Mouse (Mus musculus) embryonic facial prominence, embryonic 11.5 days (tissue): ENCODE measurements around the gene Hnrnpr. TPM values are rescaled to one million over a fixed set of nuclear protein-coding genes. Genes with fewer than 3 reads are reported as not detected.

Source experiments
- ATAC-seq: fragments of 200-750 bp; cut with Nextera tagmentation; replicated peaks from 2 replicates; pipeline ENCODE4 v1.8.0; 2017; ENCODE audit warnings: low read depth; ENCODE audit not compliant: insufficient number of reproducible peaks, low FRiP score, low TSS enrichment
- DNase-seq: peaks from one replicate; pipeline ENCODE4 v3.0.0-alpha.2; 2015; ENCODE audit warnings: low spot score
- H3K27ac ChIP-seq: fragments of 300-500 bp; sonication (generic); replicated peaks from 2 replicates; pipeline ENCODE4 v1.5.1; 2014; ENCODE audit warnings: mild to moderate bottlenecking, low read depth, low read length, control low read depth
- H3K27me3 ChIP-seq: fragments of 300-500 bp; sonication (generic); 2 replicates; pipeline ENCODE4 v1.6.1; 2014; ENCODE audit warnings: mild to moderate bottlenecking, low read length, moderate library complexity, mixed read lengths; ENCODE audit not compliant: control insufficient read depth, insufficient read depth
- H3K36me3 ChIP-seq: fragments of 300-500 bp; sonication (generic); replicated peaks from 2 replicates; pipeline ENCODE4 v1.6.1; 2014; ENCODE audit warnings: low read depth, mild to moderate bottlenecking, low read length, moderate library complexity, mixed read lengths; ENCODE audit not compliant: control insufficient read depth, insufficient read depth
- H3K4me1 ChIP-seq: fragments of 300-500 bp; sonication (generic); 2 replicates; pipeline ENCODE4 v1.6.1; 2014; ENCODE audit warnings: low read length, mixed read lengths; ENCODE audit not compliant: control insufficient read depth, insufficient read depth
- H3K4me2 ChIP-seq: fragments of 300-500 bp; sonication (generic); 2 replicates; pipeline ENCODE4 v1.6.1; 2014; ENCODE audit warnings: low read depth, mild to moderate bottlenecking, control low read depth, low read length, moderate library complexity
- H3K4me3 ChIP-seq: fragments of 300-500 bp; sonication (generic); 2 replicates; pipeline ENCODE4 v1.5.1; 2014; ENCODE audit warnings: low read depth, low read length, control low read depth
- H3K9ac ChIP-seq: fragments of 300-500 bp; sonication (generic); replicated peaks from 2 replicates; pipeline ENCODE4 v1.6.1; 2014; ENCODE audit warnings: mild to moderate bottlenecking, control low read depth, low read length
- H3K9me3 ChIP-seq: fragments of 300-500 bp; sonication (generic); replicated peaks from 2 replicates; pipeline ENCODE4 v1.6.1; 2016; ENCODE audit warnings: mild to moderate bottlenecking, low read length, inconsistent platforms, mixed read lengths; ENCODE audit not compliant: control insufficient read depth
- WGBS: fragments of 180-500 bp; shearing (Covaris S2); extraction: QIAGEN DNeasy Blood & Tissue Kit; methylation state at CpG from one replicate; pipeline ENCODE4 v1.1.7; 2014; 5-methylcytosine and 5-hydroxymethylcytosine counted together
- polyA plus RNA-seq: library from polyadenylated mRNA; unstranded; fragments of >200 nt; fragmentation: Nextera tagmentation; extraction: Ambion mirVana; gene quantifications from 2 replicates; pipeline ENCODE4 v1.2.1, GENCODE M21; 2014

The Hnrnpr gene
- polyA plus RNA-seq = 186 and 203 TPM in 2 replicates

DNA sequence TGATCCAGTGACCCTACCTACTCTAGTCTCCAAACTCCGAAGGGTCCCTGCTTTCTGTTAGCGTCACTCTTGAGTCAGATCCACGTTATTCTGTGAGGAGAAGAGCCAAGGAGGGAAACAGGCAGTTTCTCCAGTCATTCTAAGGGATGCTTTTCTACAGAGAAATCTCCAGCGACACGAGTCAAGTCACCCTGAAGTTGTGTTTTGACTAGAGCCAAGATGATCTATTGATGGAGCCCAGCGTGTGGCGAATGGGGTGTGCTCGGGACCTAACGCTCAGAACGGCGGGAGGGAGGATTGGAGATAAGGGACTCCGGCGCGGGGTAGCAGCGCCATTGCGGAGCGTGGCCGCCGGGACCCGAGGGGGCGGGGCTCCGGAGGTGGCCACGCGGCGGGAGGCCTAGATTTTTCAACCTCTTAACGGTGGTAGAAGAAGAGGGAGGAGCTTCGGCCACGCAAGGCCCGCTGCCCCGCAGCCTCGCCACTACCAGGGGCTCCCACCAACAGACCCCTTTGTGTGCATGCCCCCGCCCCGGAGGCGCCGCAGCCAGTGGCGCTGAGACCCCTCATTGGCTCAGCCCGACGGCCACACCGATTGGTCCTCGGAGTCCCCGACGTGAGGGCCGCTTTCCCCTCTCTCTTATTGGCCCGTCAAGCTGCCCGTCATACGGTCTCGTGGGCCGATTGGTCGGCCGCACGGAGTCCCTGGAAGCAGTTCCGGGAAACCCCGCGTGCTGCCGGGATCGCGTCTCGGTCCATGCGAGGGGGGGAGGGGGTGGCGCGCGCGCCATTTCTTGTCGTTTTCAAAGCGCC, at the start of gene Hnrnpr:
TSS of gene Hnrnpr (plus strand) at position 714 of the 813 bp plus-strand sequence.
- H3K4me2 ChIP-seq = peak within 1 kb of the TSS; percentile 50
- H3K27ac ChIP-seq = peak within 1 kb of the TSS; percentile 98
- ATAC-seq (peak; percentile 99), DNase-seq (peak; percentile 99)
- no peaks in the 10 kb centered on the region for H3K9me3 ChIP-seq
- WGBS = under 1% methylated on average over 51 of the region's 65 CpGs
- H3K36me3 ChIP-seq = no peaks in the 10 kb centered on the region
- no peaks in the 10 kb centered on the region for H3K4me1 ChIP-seq
- H3K4me3 ChIP-seq = peak within 1 kb of the TSS; percentile 95
- H3K9ac ChIP-seq = peak within 1 kb of the TSS; percentile 100
- H3K27me3 ChIP-seq = no peaks in the 10 kb centered on the region

DNA sequence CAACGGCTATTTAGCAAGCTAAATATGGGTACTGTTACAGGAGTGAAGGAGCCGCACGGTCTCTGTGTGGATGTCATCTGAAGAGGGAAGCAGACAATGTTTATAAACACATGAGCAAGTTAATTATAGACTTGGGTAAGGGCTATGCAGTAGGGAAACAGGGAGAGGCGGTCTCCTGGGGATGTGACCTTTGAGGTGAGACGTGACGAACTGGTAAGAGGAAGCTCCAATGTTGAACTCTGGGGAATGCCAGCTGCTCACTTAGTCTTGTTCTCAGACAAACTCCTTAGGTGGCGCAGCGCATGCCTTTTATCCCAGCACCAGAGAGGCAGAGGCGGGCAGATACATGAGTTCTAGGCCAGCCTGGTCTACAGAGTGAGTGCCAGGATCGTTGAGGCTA, 48.8 kb upstream of the Hnrnpr start:
- H3K27me3 ChIP-seq = no peaks in the 10 kb centered on the region
- H3K4me1 ChIP-seq = no peaks in the 10 kb centered on the region
- H3K36me3 ChIP-seq = no peaks in the 10 kb centered on the region
- no peak for DNase-seq
- H3K4me3 ChIP-seq = no peak overlapping the region
- 75% methylated on average over 10 of the region's 10 CpGs for WGBS
- no peak overlapping the region for H3K4me2 ChIP-seq
- ATAC-seq = no peak
- no peak overlapping the region for H3K9ac ChIP-seq
- no peak overlapping the region for H3K27ac ChIP-seq
- no peaks in the 10 kb centered on the region for H3K9me3 ChIP-seq

DNA sequence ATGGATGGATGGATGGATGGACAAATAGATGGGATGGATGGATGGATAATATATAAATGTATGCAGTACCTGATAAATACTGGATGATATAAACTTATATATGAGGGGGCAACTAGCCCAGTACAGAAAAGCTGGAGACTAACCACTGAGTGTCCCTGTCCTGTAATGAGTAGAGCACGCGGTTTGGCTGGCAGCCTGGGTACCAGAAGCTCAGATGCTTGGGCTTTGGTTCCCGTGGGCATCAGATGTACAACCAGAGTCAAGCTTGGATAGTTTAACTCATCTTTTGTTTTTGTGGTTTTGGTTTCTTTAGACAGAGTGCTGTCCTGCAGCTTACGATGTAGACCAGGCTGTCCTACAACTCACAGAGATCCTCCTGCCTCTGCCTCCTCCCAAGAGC, 47.2 kb upstream of the Hnrnpr start:
- Histone ChIP-seq H3K9me3 (no peaks in the 10 kb centered on the region), H3K27me3 (no peaks in the 10 kb centered on the region), H3K27ac (no peak overlapping the region), H3K36me3 (no peaks in the 10 kb centered on the region), H3K4me2 (no peak overlapping the region), H3K4me1 (no peaks in the 10 kb centered on the region), H3K4me3 (no peak overlapping the region), H3K9ac (no peak overlapping the region)
- 89% methylated on average over 4 of the region's 4 CpGs for WGBS
- no peak for DNase-seq
- no peak for ATAC-seq

- ATAC-seq (no peak), DNase-seq (no peak)
- Histone ChIP-seq H3K9me3 (no peaks in the 10 kb centered on the region), H3K9ac (no peak overlapping the region), H3K36me3 (no peaks in the 10 kb centered on the region), H3K27ac (no peak overlapping the region), H3K27me3 (no peaks in the 10 kb centered on the region), H3K4me2 (no peak overlapping the region), H3K4me1 (no peaks in the 10 kb centered on the region), H3K4me3 (no peak overlapping the region)
- 83% methylated on average over 9 of the region's 9 CpGs for WGBS
These were observed 43.9 kb upstream of the Hnrnpr start for GRCm38 (mm10) chr4:136266716-136267343.

GRCm38 (mm10) chr4:136268912-136269311, 41.8 kb upstream of the Hnrnpr start:
- H3K27ac ChIP-seq = no peak overlapping the region
- no peaks in the 10 kb centered on the region for H3K4me1 ChIP-seq
- no peak overlapping the region for H3K4me3 ChIP-seq
- H3K9me3 ChIP-seq = no peaks in the 10 kb centered on the region; the same call in 1 of the 2 replicates
- DNase-seq = no peak
- 95% methylated on average over 1 of the region's 1 CpGs for WGBS
- no peaks in the 10 kb centered on the region for H3K36me3 ChIP-seq
- H3K4me2 ChIP-seq = no peak overlapping the region
- 0 out of 2 replicates have a peak, but pooled peaks have one; percentile 56 for ATAC-seq
- no peak overlapping the region for H3K9ac ChIP-seq
- no peaks in the 10 kb centered on the region for H3K27me3 ChIP-seq

- ATAC-seq (0 out of 2 replicates have a peak, but pooled peaks have one; percentile 37), DNase-seq (no peak)
- no peaks in the 10 kb centered on the region for H3K27me3 ChIP-seq
- no peaks in the 10 kb centered on the region; the same call in 1 of the 2 replicates for H3K9me3 ChIP-seq
- no peaks in the 10 kb centered on the region for H3K4me1 ChIP-seq
- no peak overlapping the region for H3K4me2 ChIP-seq
- H3K36me3 ChIP-seq = no peaks in the 10 kb centered on the region
- H3K27ac ChIP-seq = no peak overlapping the region
- no peak overlapping the region for H3K9ac ChIP-seq
- no peak overlapping the region for H3K4me3 ChIP-seq
- 85% methylated on average over 8 of the region's 8 CpGs for WGBS
These were observed 40.1 kb upstream of the Hnrnpr start for GRCm38 (mm10) chr4:136270648-136271047.

DNA sequence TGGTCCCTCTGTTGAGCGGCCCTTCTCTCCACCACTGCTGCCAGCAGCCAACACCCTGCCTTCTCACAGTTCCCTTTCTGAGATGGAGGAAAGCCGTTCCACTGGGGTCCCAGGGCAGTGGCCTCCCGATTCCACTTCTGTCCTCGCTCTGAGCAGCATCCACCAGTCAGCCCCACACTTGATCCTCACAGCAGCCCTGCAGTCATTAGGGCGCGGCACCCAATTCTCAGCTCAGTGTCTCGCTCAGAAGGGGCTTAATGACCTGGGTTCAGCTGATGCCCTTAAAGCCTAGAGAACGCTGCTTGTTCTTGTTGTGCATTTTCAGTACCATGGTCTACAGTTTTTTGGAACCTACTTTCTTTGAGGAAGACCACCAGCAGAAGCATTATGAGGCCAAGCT, 29.6 kb upstream of the Hnrnpr start:
- Histone ChIP-seq H3K4me3 (no peak overlapping the region), H3K36me3 (no peaks in the 10 kb centered on the region), H3K27me3 (no peaks in the 10 kb centered on the region), H3K4me2 (no peak overlapping the region), H3K9ac (no peak overlapping the region), H3K27ac (no peak overlapping the region), H3K9me3 (no peaks in the 10 kb centered on the region), H3K4me1 (no peaks in the 10 kb centered on the region)
- no peak for ATAC-seq
- DNase-seq = no peak
- 81% methylated on average over 8 of the region's 8 CpGs for WGBS

DNA sequence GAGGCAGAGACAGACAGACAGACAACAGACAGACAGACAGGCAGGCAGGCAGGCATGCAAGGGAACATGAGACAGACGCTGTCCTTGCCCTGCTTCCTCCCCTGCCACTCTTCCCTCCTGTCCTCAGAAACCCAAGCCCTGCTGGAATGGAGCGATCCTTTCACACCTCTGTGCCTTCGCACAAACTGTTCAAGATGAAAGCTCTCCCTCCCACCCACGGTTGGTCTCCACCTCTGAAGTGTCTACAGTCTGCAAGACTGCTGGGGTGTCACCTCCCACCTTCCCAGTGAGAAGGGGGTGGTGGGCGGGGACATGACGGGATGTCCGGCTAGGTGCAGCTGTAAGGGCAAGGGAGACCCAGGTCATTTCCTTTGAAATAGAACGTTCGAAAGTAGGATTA, 29.1 kb upstream of the Hnrnpr start:
- Histone ChIP-seq H3K4me1 (no peaks in the 10 kb centered on the region), H3K4me3 (no peak overlapping the region), H3K9ac (no peak overlapping the region), H3K36me3 (no peaks in the 10 kb centered on the region), H3K4me2 (no peak overlapping the region), H3K9me3 (no peaks in the 10 kb centered on the region), H3K27ac (no peak overlapping the region), H3K27me3 (no peaks in the 10 kb centered on the region)
- 54% methylated on average over 9 of the region's 9 CpGs for WGBS
- no peak for DNase-seq
- ATAC-seq = no peak
